Mouse (Mus musculus) thymus, postnatal 10 days (tissue): ENCODE results near the gene Nfia.

Experiments
- DNase-seq, 2 experiments: peaks; one replicate each; pipeline ENCODE4 v3.0.0; 2021; ENCODE audit warnings: low spot score in 2 of 2

The Nfia gene

GRCm38 (mm10) chr4:97816001-97816400 is 43.5 kb downstream of the Nfia start:
- DNase-seq = no peak

GRCm38 (mm10) chr4:97816753-97817152 is 44.2 kb downstream of the Nfia start:
- no peak for DNase-seq

GRCm38 (mm10) chr4:97817741-97818140 is 45.2 kb downstream of the Nfia start:
- no peak for DNase-seq

- DNase-seq = no peak
Measured at GRCm38 (mm10) chr4:97818498-97818897, 46.0 kb downstream of the Nfia start.

GRCm38 (mm10) chr4:97819101-97819500 is 46.6 kb downstream of the Nfia start:
- DNase-seq = no peak

GRCm38 (mm10) chr4:97820474-97821259 is 48.1 kb downstream of the Nfia start:
- DNase-seq = no peak

- no peak for DNase-seq
Measured at GRCm38 (mm10) chr4:97821556-97822251, 49.2 kb downstream of the Nfia start.

GRCm38 (mm10) chr4:97823512-97823911 is 51.0 kb downstream of the Nfia start:
- DNase-seq = no peak

GRCm38 (mm10) chr4:97824451-97824850 is 51.9 kb downstream of the Nfia start:
- no peak for DNase-seq

- no peak for DNase-seq
Measured at GRCm38 (mm10) chr4:97825432-97825831, 52.9 kb downstream of the Nfia start.

- DNase-seq = no peak
Measured at GRCm38 (mm10) chr4:97825841-97826240, 53.3 kb downstream of the Nfia start.

- no peak for DNase-seq
Measured at GRCm38 (mm10) chr4:97827115-97827514, 54.6 kb downstream of the Nfia start.

- no peak for DNase-seq
Measured at GRCm38 (mm10) chr4:97828579-97828978, 56.0 kb downstream of the Nfia start.

GRCm38 (mm10) chr4:97829336-97830050 is 57.0 kb downstream of the Nfia start:
- no peak for DNase-seq

GRCm38 (mm10) chr4:97830051-97830853 is 57.7 kb downstream of the Nfia start:
- DNase-seq = no peak

GRCm38 (mm10) chr4:97830935-97831608 is 58.5 kb downstream of the Nfia start:
- DNase-seq = no peak

GRCm38 (mm10) chr4:97831611-97832278 is 59.2 kb downstream of the Nfia start:
- DNase-seq = peak in 1 of 2 experiments; percentile 12

GRCm38 (mm10) chr4:97832279-97832640 is 59.7 kb downstream of the Nfia start:
- DNase-seq = no peak

GRCm38 (mm10) chr4:97836812-97837211 is 64.3 kb downstream of the Nfia start:
- DNase-seq = no peak

GRCm38 (mm10) chr4:97837724-97838123 is 65.2 kb downstream of the Nfia start:
- DNase-seq = no peak

- no peak for DNase-seq
Measured at GRCm38 (mm10) chr4:97838651-97839050, 66.1 kb downstream of the Nfia start.
